Mouse (Mus musculus) natural killer cell, adult 2 months (primary cell): ENCODE data around the gene Paics.
"Not testable (repeated sequence)": the region's sequence is repeated elsewhere in the genome, so short reads cannot be mapped to it uniquely, and the experiment has no call there.

Experiments
- DNase-seq, 2 experiments: peaks; one replicate each; pipeline ENCODE4 v3.0.0; 2022; ENCODE audit warnings: low spot score in 2 of 2

Paics gene

DNA sequence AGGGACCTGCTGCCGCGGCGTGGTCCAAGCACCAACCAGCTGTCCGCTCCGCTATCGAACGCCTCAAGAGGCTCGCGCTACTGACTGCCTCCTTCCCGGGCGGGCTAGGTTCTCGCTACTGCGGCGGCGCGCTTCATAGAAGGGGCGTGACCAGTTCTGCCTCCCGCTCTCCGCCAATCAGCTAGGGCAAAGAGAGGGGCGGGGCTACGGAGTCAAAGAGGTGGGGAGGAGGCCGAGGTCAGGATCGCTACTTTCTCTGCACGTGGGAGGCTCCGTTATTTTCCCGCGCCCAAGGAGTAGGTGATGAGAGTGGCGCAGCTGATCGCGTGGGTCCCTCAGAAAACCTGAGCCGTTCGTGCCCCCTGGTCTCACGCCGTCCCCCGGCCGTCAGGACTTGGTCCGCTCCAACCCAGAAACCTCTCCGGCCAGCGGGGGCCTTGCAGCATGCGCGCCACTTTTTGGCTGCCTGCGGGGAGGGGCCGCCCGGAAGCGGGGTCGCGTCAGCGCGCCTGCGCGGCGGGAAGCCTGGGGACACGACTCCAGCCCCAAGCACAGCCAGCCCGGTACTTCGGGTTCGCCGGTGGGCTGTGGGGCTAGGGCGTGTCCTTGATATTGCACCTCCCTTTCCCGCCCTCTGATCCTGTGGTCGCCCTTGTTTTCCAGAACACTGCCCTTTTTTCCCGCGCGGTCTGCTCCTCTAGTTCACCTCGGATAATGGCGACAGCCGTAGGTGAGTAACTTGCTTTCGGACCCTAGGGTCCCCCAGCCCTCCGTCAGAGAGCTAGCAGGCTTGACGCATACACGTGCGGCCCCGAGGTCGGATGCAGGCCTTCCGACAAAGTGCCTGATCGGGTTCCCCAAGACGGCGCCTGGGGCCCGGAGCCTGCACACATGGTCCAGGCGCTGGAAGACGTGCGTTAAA, at the start of gene Paics, which contains the start of gene Ppat:
Gene Paics (plus strand): TSS at position 202 of the 922 bp plus-strand sequence.
Gene Ppat (minus strand): TSS at position 473 of the 922 bp plus-strand sequence.
- peak; percentile 99 for DNase-seq

DNA sequence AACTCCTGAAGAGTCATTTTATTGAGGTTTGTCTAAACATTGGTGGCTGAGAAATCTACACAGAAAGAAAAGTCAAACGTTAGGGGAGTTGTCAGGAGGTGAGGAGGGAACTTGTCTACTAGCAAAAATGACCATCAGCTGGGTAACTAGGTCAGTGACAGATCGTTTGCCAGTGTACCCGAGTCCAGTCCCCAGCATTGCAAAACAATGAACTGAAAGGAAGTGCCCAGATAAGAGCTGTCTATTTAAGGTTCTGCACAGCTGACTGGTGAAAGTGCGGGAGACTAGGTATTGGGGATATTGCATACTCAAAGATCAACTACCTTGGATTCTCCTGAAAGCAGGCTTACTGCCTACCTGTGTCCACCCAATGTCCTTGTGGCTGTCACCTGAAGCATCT, 49.0 kb upstream of the Paics start:
- no peak for DNase-seq

GRCm38 (mm10) chr5:76904713-76905404, 46.2 kb upstream of the Paics start:
- DNase-seq = peak; percentile 14 to 26

GRCm38 (mm10) chr5:76905405-76906154, 45.5 kb upstream of the Paics start, which contains the start of gene Aasdh:
Aasdh (minus strand) TSS chr5:76905514.
- DNase-seq = peak; percentile 96 to 97

- no peak for DNase-seq
Observed at GRCm38 (mm10) chr5:76906155-76906499, 45.0 kb upstream of the Paics start.

- DNase-seq = no peak
Observed at GRCm38 (mm10) chr5:76910807-76911206, 40.3 kb upstream of the Paics start.

DNA sequence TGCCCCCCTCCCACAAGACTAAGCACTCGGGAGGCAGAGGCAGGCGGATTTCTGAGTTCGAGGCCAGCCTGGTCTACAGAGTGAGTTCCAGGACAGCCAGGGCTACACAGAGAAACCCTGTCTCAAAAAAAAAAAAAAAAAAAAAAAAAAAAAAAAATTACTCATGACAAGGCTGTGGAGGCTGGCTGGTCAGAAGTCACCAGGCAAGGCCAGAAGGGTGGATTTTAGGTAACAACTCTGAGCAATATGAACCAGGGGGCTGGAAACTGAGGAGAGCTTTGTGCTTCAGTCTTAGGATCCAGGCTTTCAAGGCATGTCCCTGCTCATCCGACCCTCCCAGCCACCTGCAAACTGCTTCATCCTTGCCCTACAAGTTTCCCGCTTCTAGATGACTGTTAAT, 38.6 kb upstream of the Paics start:
- not testable (repeated sequence) for DNase-seq

DNA sequence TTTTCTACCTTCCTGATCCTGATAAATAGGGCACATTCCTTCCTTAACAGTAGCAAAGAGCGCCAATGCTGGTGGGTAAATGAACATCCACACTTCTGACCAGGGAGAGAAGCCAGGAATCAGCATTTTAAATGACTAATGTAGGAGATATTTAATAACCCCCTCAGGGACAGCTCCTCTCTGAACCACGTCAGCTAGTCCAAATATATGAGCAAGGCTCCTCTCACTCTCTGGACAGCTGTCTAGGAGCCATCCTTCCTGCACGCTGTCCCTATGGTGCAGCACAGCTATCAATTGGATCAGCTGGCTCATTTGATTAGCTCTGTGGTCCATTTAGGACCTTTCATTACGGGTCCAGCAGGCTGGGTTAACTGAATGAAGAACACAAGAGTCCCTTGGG, 28.3 kb upstream of the Paics start:
- no peak for DNase-seq

DNA sequence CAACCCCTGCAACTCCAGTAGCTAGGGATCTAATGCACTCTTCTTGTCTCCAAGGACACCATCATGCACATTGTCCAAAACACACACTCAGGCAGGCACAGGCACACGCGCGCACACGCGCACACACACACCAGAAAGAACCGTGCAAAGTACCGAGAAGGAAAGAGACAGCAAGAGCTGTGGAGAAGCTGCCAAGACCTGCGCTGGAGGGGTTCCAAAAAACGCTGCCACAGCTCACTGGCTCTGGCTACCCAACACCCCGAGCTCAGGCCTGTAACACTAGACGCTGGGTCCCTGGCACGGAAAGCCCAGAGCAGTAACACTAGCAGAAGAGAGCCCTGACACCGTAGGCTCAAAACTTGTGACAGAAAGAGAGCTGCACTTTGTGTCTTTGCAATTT, 27.7 kb upstream of the Paics start:
- no peak for DNase-seq

- no peak for DNase-seq
Observed at GRCm38 (mm10) chr5:76924296-76924695, 26.8 kb upstream of the Paics start.

GRCm38 (mm10) chr5:76928124-76928832, 22.8 kb upstream of the Paics start:
- DNase-seq = no peak

- DNase-seq = no peak
Observed at GRCm38 (mm10) chr5:76929180-76929877, 21.8 kb upstream of the Paics start.

DNA sequence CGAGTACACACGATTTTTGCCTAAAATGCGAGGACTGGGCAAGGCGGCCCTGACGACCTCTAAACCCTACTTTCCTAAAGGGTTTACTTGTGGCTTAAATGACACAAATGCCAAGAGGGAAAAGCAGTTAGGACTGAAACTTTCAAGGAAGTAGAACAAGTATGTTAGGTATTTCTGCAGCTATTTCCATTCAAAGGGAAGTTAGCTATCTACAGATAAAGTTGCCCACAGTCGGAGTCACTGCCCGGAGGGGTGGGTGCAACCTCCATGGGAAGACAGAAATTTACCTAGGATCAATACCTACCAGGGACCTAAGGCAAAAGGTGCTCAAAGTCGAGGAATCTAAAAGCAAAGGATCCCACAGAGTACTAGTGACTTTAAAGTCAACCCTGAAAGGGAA, 11.4 kb upstream of the Paics start:
- no peak for DNase-seq

GRCm38 (mm10) chr5:76941975-76942374, 9.1 kb upstream of the Paics start:
- no peak for DNase-seq

- no peak for DNase-seq
Observed at GRCm38 (mm10) chr5:76942505-76942904, 8.6 kb upstream of the Paics start.

- no peak for DNase-seq
Observed at GRCm38 (mm10) chr5:76944965-76945677, 6.0 kb upstream of the Paics start.

- DNase-seq = no peak
Observed at GRCm38 (mm10) chr5:76945678-76946033, 5.5 kb upstream of the Paics start.

GRCm38 (mm10) chr5:76947142-76947541, 4.0 kb upstream of the Paics start:
- DNase-seq = no peak

DNA sequence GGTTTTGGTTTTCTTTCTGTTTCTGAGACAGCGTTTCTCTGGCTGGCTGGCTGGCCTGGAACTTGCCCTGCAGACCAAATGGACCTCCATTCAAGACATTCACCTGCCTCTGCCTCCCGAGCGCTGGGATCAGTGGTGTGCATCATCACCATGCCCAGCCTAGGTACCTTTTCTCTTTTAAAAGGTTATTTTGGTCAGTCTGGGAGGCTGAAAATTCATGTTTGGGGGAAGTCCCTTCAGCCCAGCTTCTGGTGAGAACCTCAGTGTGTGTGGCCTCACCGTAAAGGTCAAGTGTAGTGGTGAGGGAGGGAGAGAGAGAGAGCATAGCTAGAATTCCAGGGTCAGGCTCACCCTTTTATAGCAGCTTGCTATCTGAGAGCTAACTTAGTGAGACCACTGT, 3.3 kb upstream of the Paics start:
- peak in 1 of 2 experiments; percentile 7 for DNase-seq
